Mouse (Mus musculus) brain, embryonic 14.5 days (tissue): ENCODE results near the gene Atxn7l3b.

Experiments
- CTCF ChIP-seq: fragments of 200-500 bp; IDR thresholded peaks from 2 replicates; pipeline ENCODE4 v1.5.1; 2012; ENCODE audit warnings: inconsistent platforms, mild to moderate bottlenecking, moderate library complexity, borderline replicate concordance; ENCODE audit not compliant: insufficient read depth, insufficient read length; ENCODE audit errors: extremely low read depth
- POLR2A ChIP-seq: fragments of 200-500 bp; IDR thresholded peaks from 2 replicates; pipeline ENCODE4 v1.6.1; 2012; ENCODE audit warnings: mild to moderate bottlenecking, inconsistent platforms, borderline replicate concordance; ENCODE audit not compliant: poor library complexity, insufficient read depth, insufficient read length, severe bottlenecking; ENCODE audit errors: extremely low read depth

DNA sequence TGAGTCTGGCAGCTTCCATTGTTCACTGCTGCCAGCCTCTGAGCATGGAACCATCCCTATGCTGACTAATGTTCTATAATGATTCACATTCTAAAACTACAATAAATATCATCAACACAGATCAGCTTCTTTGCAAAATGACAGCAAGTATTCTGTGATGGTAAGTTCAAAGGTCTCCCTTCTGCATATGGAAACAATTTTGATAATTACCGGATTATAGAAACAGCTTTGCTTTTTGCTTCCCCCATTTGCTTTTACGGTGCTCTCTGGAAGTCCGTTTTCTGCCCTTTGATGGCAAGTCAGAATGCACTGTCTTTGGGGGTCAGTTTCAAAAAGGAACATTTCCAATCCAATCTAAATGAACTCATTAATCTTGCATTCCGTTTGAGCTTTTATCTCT, 32.2 kb downstream of the Atxn7l3b start:
- TF ChIP-seq POLR2A (no peak), CTCF (no peak)
